Mouse (Mus musculus) CH12.LX (cell line): ENCODE data around the gene Thrb.
"Not testable (repeated sequence)": the region's sequence is repeated elsewhere in the genome, so short reads cannot be mapped to it uniquely, and the experiment has no call there.

Experiments
- BHLHE40 ChIP-seq: IDR thresholded peaks from 2 replicates; pipeline ENCODE4 v1.6.1; 2011; ENCODE audit warnings: mild to moderate bottlenecking, low read depth, low read length, improper control_type of control experiment
- CHD2 ChIP-seq: IDR thresholded peaks from 2 replicates; pipeline ENCODE4 v1.6.1; 2011; ENCODE audit warnings: low read length, improper control_type of control experiment
- CTCF ChIP-seq, 2 experiments: IDR thresholded peaks in 1 of 2; conservative IDR thresholded peaks in 1 of 2; 2 replicates each; pipeline ENCODE4 v1.5.1; 2011 to 2012; ENCODE audit warnings: low read depth in 2 of 2, low read length in 2 of 2, improper control_type of control experiment in 1 of 2, inconsistent platforms in 1 of 2, mild to moderate bottlenecking in 1 of 2, moderate library complexity in 1 of 2
- E2F4 ChIP-seq: IDR thresholded peaks from 2 replicates; pipeline ENCODE4 v1.6.1; 2011; ENCODE audit warnings: low read depth, low read length, improper control_type of control experiment; ENCODE audit not compliant: insufficient replicate concordance
- EP300 ChIP-seq: IDR thresholded peaks from 2 replicates; pipeline ENCODE4 v1.6.1; 2011; ENCODE audit warnings: low read length, improper control_type of control experiment
- GABPA ChIP-seq: IDR thresholded peaks from 2 replicates; pipeline ENCODE4 v1.6.1; 2012; ENCODE audit warnings: low read depth, low read length, improper control_type of control experiment, inconsistent platforms; ENCODE audit not compliant: insufficient replicate concordance
- HCFC1 ChIP-seq: IDR thresholded peaks from 2 replicates; pipeline ENCODE4 v1.6.1; 2012; ENCODE audit warnings: low read depth, mild to moderate bottlenecking, inconsistent platforms, low read length, improper control_type of control experiment
- POLR2A ChIP-seq: IDR thresholded peaks from 2 replicates; pipeline ENCODE4 v1.6.1; 2011; ENCODE audit warnings: low read depth, mild to moderate bottlenecking, improper control_type of control experiment, low read length
- RCOR1 ChIP-seq: conservative IDR thresholded peaks from 2 replicates; pipeline ENCODE4 v1.6.1; 2012; ENCODE audit warnings: low read depth, mild to moderate bottlenecking, inconsistent platforms, low read length, improper control_type of control experiment
- USF2 ChIP-seq: conservative IDR thresholded peaks from 2 replicates; pipeline ENCODE4 v1.6.1; 2011; ENCODE audit warnings: low read depth, low read length, improper control_type of control experiment
- ZC3H11A ChIP-seq: IDR thresholded peaks from 2 replicates; pipeline ENCODE4 v1.6.1; 2012; ENCODE audit warnings: low read depth, mild to moderate bottlenecking, inconsistent platforms, low read length, improper control_type of control experiment
- ZMIZ1 ChIP-seq: IDR thresholded peaks from 2 replicates; pipeline ENCODE4 v1.6.1; 2012; ENCODE audit warnings: low read depth, mild to moderate bottlenecking, inconsistent platforms, low read length, improper control_type of control experiment
- ZNF384 ChIP-seq: IDR thresholded peaks from 2 replicates; pipeline ENCODE4 v1.6.1; 2012; ENCODE audit warnings: low read depth, low read length, improper control_type of control experiment, inconsistent platforms

DNA sequence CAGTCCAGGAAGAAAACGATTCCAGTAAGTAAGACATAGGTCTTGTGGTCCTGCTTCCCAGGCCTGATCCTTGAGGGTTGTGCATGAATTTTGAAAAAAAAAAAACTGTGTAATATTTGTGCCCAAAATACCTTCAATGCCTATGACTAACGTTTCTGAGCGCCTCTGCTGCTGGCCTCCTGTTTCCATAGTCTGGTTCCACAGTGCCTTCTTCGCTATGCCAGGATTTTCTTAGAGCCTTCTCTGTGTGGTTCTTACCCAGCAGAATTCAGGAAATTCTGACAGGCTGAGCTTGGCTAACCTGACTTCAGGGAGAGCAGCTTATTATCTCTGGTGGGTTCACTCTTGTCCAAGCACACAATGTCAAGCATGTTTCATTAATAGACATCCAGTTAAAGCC is 274.7 kb downstream of the Thrb start:
- not testable (repeated sequence) for TF ChIP-seq CHD2; HCFC1; CTCF (conservative IDR thresholded peaks at IDR 0.05 in 1 of 2, IDR thresholded peaks at IDR 0.05 in 1 of 2; ENCODE audit: low read depth in 2 of 2, low read length in 2 of 2); POLR2A; RCOR1; EP300; USF2; ZNF384; ZMIZ1; ZC3H11A; BHLHE40; GABPA; E2F4
